Mouse (Mus musculus): ENCODE results near the gene Sp9. TPM values are rescaled to one million over a fixed set of nuclear protein-coding genes. Genes with fewer than 3 reads are reported as not detected.

The Sp9 gene
- total and polyA plus RNA-seq, 3 experiments: 0.23 to 0.43 (median 0.27) TPM

DNA sequence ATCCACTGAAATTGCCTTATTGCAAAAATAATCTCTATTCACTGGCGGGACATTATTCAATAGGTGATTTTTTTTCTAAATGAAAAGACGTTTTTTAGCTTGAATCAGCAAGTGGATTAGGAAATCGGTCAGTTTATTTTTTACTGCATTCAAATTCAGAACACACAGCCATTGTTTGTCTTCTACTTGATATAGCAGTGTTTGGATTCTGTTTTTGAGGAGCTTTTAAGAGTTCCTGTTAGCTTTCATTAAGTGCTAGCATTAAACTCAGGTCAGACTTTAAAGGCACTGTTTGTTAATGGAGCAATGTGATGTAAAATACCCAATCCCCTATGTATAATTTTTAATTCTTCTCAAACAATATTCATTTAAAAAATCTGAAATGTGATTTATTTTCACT lies 27.1 kb downstream of the Sp9 start:
- Histone ChIP-seq H3K4me1 (ENCODE audit: insufficient read depth, low read depth, low read length) (peaks cover 14% of the 10 kb centered on the region), H3K27me3 (ENCODE audit: insufficient read depth, low read length) (no peaks in the 10 kb centered on the region), H3K36me3 (replicated peaks) (peaks cover 74% of the 10 kb centered on the region), H3K4me3 (ENCODE audit: low read depth, low read length) (no peak overlapping the region), H3K9me3 (replicated peaks) (no peaks in the 10 kb centered on the region)
- no peak for TF ChIP-seq TAL1 (conservative IDR thresholded peaks at IDR 0.05; ENCODE audit: low read depth, low read length)
- no peak for TF ChIP-seq POLR2AphosphoS5 (IDR thresholded peaks at IDR 0.05; ENCODE audit: insufficient replicate concordance, low read depth, low read length)
- no peak for TF ChIP-seq GATA2 (IDR thresholded peaks at IDR 0.05; ENCODE audit: borderline replicate concordance, low read depth, low read length)
- TF ChIP-seq GATA1 (IDR thresholded peaks at IDR 0.05; ENCODE audit: borderline replicate concordance, low read length): no peak
- no peak for TF ChIP-seq CTCF (IDR thresholded peaks at IDR 0.05; ENCODE audit: low read depth, low read length)
- ATAC-seq (ENCODE audit: extremely low read depth, insufficient number of reproducible peaks, low FRiP score, poor library complexity, severe bottlenecking) (no peak), DNase-seq (ENCODE audit: low spot score) (no peak)

DNA sequence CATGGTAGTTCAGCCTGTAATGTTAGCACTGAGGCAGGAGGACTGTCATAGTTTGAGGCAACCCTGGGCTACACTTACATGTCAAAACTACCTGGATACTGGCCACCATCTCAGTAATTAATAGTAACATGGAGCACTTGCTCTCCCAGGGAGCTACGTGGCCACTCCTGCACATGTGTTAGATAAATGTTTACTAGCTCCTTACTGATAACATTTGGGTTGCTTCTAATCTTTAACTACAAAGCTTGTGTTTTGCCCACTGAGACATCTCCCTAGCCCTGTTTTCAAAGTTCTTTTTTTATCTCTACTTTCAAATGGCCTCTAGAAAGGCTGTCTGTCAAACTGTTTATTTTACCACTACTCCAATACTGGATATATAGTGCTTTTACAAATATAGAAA lies 30.3 kb downstream of the Sp9 start:
- ATAC-seq (ENCODE audit: extremely low read depth, insufficient number of reproducible peaks, low FRiP score, poor library complexity, severe bottlenecking): no peak
- Histone ChIP-seq H3K9me3 (replicated peaks) (no peaks in the 10 kb centered on the region), H3K4me3 (ENCODE audit: low read depth, low read length) (no peak overlapping the region), H3K27me3 (ENCODE audit: insufficient read depth, low read length) (no peaks in the 10 kb centered on the region), H3K4me1 (ENCODE audit: insufficient read depth, low read depth, low read length) (peaks cover 14% of the 10 kb centered on the region), H3K36me3 (replicated peaks) (peaks cover 75% of the 10 kb centered on the region)
- TF ChIP-seq TAL1 (conservative IDR thresholded peaks at IDR 0.05; ENCODE audit: low read depth, low read length) (no peak), POLR2AphosphoS5 (IDR thresholded peaks at IDR 0.05; ENCODE audit: insufficient replicate concordance, low read depth, low read length) (no peak), GATA2 (IDR thresholded peaks at IDR 0.05; ENCODE audit: borderline replicate concordance, low read depth, low read length) (no peak), CTCF (IDR thresholded peaks at IDR 0.05; ENCODE audit: low read depth, low read length) (no peak), GATA1 (IDR thresholded peaks at IDR 0.05; ENCODE audit: borderline replicate concordance, low read length) (no peak)
- DNase-seq (ENCODE audit: low spot score): no peak

GRCm38 (mm10) chr2:73302722-73303121 lies 31.0 kb downstream of the Sp9 start:
- Histone ChIP-seq H3K4me1 (ENCODE audit: insufficient read depth, low read depth, low read length) (peaks cover 14% of the 10 kb centered on the region), H3K9me3 (replicated peaks) (no peaks in the 10 kb centered on the region), H3K4me3 (ENCODE audit: low read depth, low read length) (no peak overlapping the region), H3K36me3 (replicated peaks) (peaks cover 78% of the 10 kb centered on the region), H3K27me3 (ENCODE audit: insufficient read depth, low read length) (no peaks in the 10 kb centered on the region)
- DNase-seq (ENCODE audit: low spot score) (no peak), ATAC-seq (ENCODE audit: extremely low read depth, insufficient number of reproducible peaks, low FRiP score, poor library complexity, severe bottlenecking) (no peak)
- TF ChIP-seq GATA1 (IDR thresholded peaks at IDR 0.05; ENCODE audit: borderline replicate concordance, low read length) (no peak), GATA2 (IDR thresholded peaks at IDR 0.05; ENCODE audit: borderline replicate concordance, low read depth, low read length) (no peak), POLR2AphosphoS5 (IDR thresholded peaks at IDR 0.05; ENCODE audit: insufficient replicate concordance, low read depth, low read length) (no peak), CTCF (IDR thresholded peaks at IDR 0.05; ENCODE audit: low read depth, low read length) (no peak), TAL1 (conservative IDR thresholded peaks at IDR 0.05; ENCODE audit: low read depth, low read length) (no peak)

DNA sequence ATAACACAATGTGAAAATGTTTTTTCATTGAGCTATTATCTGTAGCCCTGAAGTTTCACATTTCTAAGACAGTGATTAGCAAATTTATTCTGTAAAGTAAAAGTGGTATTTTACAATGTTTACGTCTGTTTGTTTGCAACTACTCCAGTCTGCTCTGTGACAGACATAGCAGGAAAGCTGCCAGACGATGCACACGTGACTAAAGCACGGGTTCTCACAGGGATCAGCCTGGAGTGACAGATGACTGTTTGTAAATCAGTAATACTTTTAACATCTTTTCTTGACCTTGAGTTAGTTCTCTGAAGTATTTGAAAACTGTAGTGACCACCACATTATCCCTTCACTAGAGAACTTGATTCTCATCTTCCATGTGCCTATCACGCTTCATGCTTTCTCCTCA lies 32.8 kb downstream of the Sp9 start:
- Histone ChIP-seq H3K27me3 (ENCODE audit: insufficient read depth, low read length) (no peaks in the 10 kb centered on the region), H3K36me3 (replicated peaks) (peaks cover 83% of the 10 kb centered on the region), H3K4me3 (ENCODE audit: low read depth, low read length) (no peak overlapping the region), H3K4me1 (ENCODE audit: insufficient read depth, low read depth, low read length) (peaks cover 14% of the 10 kb centered on the region), H3K9me3 (replicated peaks) (no peaks in the 10 kb centered on the region)
- no peak for TF ChIP-seq CTCF (IDR thresholded peaks at IDR 0.05; ENCODE audit: low read depth, low read length)
- no peak for TF ChIP-seq TAL1 (conservative IDR thresholded peaks at IDR 0.05; ENCODE audit: low read depth, low read length)
- TF ChIP-seq POLR2AphosphoS5 (IDR thresholded peaks at IDR 0.05; ENCODE audit: insufficient replicate concordance, low read depth, low read length): no peak
- no peak for TF ChIP-seq GATA2 (IDR thresholded peaks at IDR 0.05; ENCODE audit: borderline replicate concordance, low read depth, low read length)
- TF ChIP-seq GATA1 (IDR thresholded peaks at IDR 0.05; ENCODE audit: borderline replicate concordance, low read length): no peak
- no peak for ATAC-seq (ENCODE audit: extremely low read depth, insufficient number of reproducible peaks, low FRiP score, poor library complexity, severe bottlenecking)
- DNase-seq (ENCODE audit: low spot score): no peak

- H3K4me3 ChIP-seq (ENCODE audit: low read depth, low read length): no peak overlapping the region
- no peaks in the 10 kb centered on the region for H3K9me3 ChIP-seq (replicated peaks)
- H3K27me3 ChIP-seq (ENCODE audit: insufficient read depth, low read length): no peaks in the 10 kb centered on the region
- peaks cover 17% of the 10 kb centered on the region for H3K4me1 ChIP-seq (ENCODE audit: insufficient read depth, low read depth, low read length)
- DNase-seq (ENCODE audit: low spot score): no peak
- no peak for TF ChIP-seq POLR2AphosphoS5 (IDR thresholded peaks at IDR 0.05; ENCODE audit: insufficient replicate concordance, low read depth, low read length)
- TF ChIP-seq TAL1 (conservative IDR thresholded peaks at IDR 0.05; ENCODE audit: low read depth, low read length): no peak
- TF ChIP-seq GATA1 (IDR thresholded peaks at IDR 0.05; ENCODE audit: borderline replicate concordance, low read length): no peak
- no peak for TF ChIP-seq CTCF (IDR thresholded peaks at IDR 0.05; ENCODE audit: low read depth, low read length)
- TF ChIP-seq GATA2 (IDR thresholded peaks at IDR 0.05; ENCODE audit: borderline replicate concordance, low read depth, low read length): no peak
- H3K36me3 ChIP-seq (replicated peaks): peaks cover 85% of the 10 kb centered on the region
- ATAC-seq (ENCODE audit: extremely low read depth, insufficient number of reproducible peaks, low FRiP score, poor library complexity, severe bottlenecking): no peak
These were observed 34.3 kb downstream of the Sp9 start for GRCm38 (mm10) chr2:73306006-73306405.

GRCm38 (mm10) chr2:73312152-73313116 lies 40.7 kb downstream of the Sp9 start, which contains the start of the genes Scrn3 and Cir1:
Gene Scrn3, plus strand, starts transcription at chr2:73312601.
Gene Cir1, minus strand, starts transcription at chr2:73312701.
- H3K4me3 ChIP-seq (ENCODE audit: low read depth, low read length): peak within 1 kb of the TSS; percentile 94
- DNase-seq (ENCODE audit: low spot score) (peak; percentile 90), ATAC-seq (ENCODE audit: extremely low read depth, insufficient number of reproducible peaks, low FRiP score, poor library complexity, severe bottlenecking) (peak; percentile 94)
- no peak for TF ChIP-seq GATA2 (IDR thresholded peaks at IDR 0.05; ENCODE audit: borderline replicate concordance, low read depth, low read length)
- no peak for TF ChIP-seq POLR2AphosphoS5 (IDR thresholded peaks at IDR 0.05; ENCODE audit: insufficient replicate concordance, low read depth, low read length)
- no peak for TF ChIP-seq GATA1 (IDR thresholded peaks at IDR 0.05; ENCODE audit: borderline replicate concordance, low read length)
- TF ChIP-seq TAL1 (conservative IDR thresholded peaks at IDR 0.05; ENCODE audit: low read depth, low read length): no peak
- no peak for TF ChIP-seq CTCF (IDR thresholded peaks at IDR 0.05; ENCODE audit: low read depth, low read length)
- peaks cover 27% of the 10 kb centered on the region for H3K4me1 ChIP-seq (ENCODE audit: insufficient read depth, low read depth, low read length)
- no peaks in the 10 kb centered on the region for H3K9me3 ChIP-seq (replicated peaks)
- peaks cover 38% of the 10 kb centered on the region for H3K36me3 ChIP-seq (replicated peaks)
- no peaks in the 10 kb centered on the region for H3K27me3 ChIP-seq (ENCODE audit: insufficient read depth, low read length)
